Mouse (Mus musculus): Measurements from ENCODE around the gene Epgn. TPM values are rescaled to one million over a fixed set of nuclear protein-coding genes. Genes with fewer than 3 reads are reported as not detected.

Gene Epgn
- polyA plus RNA-seq, 1 experiment from 2014 or later, result 0.19 TPM

DNA sequence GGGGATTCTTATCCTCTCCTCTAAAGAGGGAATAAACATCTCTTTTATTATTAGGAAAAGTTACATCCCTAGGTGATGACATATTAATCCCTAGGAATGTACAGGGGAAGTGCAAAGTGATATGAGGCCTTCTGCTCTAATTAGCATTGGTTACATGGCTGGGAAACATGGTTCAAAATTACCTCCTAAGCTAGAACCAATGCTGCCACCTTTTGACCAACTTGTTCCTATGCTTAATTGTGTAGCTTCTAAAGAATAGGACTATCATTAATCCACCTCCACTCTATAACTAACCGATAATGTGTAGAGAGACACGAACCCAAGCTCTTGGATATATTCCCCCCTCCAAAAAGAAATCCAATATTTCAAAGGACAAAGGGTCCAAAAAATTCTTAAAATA, 3.4 kb downstream of the Epgn start:
- Histone ChIP-seq H3K27me3 (ENCODE audit: control insufficient read depth, insufficient read depth, low read length) (no peaks in the 10 kb centered on the region), H3K9ac (ENCODE audit: low read depth, low read length) (no peak overlapping the region), H3K4me2 (no peak overlapping the region), H3K9me3 (replicated peaks; ENCODE audit: control insufficient read depth, low read length) (no peaks in the 10 kb centered on the region), H3K4me3 (ENCODE audit: low read depth, low read length) (no peak overlapping the region), H3K4me1 (ENCODE audit: control insufficient read depth, insufficient read depth, low read length) (no peaks in the 10 kb centered on the region), H3K36me3 (ENCODE audit: control insufficient read depth, insufficient read depth, low read length) (no peaks in the 10 kb centered on the region), H3K27ac (ENCODE audit: low read depth, low read length) (no peak overlapping the region)
- ATAC-seq (replicated peaks; ENCODE audit: insufficient number of reproducible peaks, low FRiP score, low TSS enrichment), result no peak
- WGBS (ENCODE audit: insufficient replicate concordance), result 79% methylated on average over 2 of the region's 2 CpGs

DNA sequence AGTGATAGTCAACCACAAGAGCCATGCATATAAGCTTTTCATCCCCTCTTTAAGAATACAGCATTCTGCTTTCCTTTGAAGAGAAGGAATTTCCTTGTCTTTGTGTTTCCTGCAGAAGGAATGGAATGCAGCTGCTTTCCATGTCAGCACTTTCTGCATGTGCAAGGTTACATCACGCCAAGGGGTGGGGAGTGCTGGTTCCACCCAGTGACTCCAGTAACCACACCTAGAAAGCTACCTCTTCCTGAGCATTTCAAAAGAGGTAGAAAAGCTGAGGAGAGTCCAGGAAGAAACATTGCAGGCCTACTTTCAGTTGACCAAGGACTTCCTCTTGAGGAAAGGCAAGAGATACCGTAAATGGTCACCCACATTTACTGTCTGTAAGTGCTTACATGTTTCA, 8.1 kb downstream of the Epgn start:
- 65% methylated on average over 2 of the region's 2 CpGs for whole genome bisulfite sequencing (ENCODE audit: insufficient replicate concordance)

DNA sequence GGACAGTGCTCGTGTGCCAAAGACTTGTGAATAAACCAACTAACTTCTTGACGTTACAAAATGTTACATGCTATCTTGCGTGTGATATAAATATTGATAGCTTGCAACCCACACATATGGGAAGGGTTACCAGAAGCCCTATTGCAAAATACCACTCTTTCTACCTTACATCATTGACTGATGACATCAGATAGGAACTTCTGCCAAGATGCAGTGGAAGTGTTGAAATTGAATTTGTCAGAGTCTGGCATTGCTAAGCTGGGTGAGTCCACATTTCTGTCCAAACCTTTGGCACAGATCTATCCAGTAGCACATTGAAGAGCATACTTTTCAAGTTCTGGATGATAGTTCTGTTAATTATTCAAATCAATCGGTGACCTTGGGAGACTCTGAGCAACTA, 9.4 kb downstream of the Epgn start:
- no peak overlapping the region for H3K4me3 ChIP-seq (ENCODE audit: low read depth, low read length)
- no peaks in the 10 kb centered on the region for H3K4me1 ChIP-seq (ENCODE audit: control insufficient read depth, insufficient read depth, low read length)
- H3K27me3 ChIP-seq (ENCODE audit: control insufficient read depth, insufficient read depth, low read length), result no peaks in the 10 kb centered on the region
- no peak overlapping the region for H3K9ac ChIP-seq (ENCODE audit: low read depth, low read length)
- WGBS (ENCODE audit: insufficient replicate concordance), result 79% methylated on average over 4 of the region's 4 CpGs
- no peak overlapping the region for H3K4me2 ChIP-seq
- H3K9me3 ChIP-seq (replicated peaks; ENCODE audit: control insufficient read depth, low read length), result no peaks in the 10 kb centered on the region
- ATAC-seq (replicated peaks; ENCODE audit: insufficient number of reproducible peaks, low FRiP score, low TSS enrichment), result no peak
- H3K36me3 ChIP-seq (ENCODE audit: control insufficient read depth, insufficient read depth, low read length), result no peaks in the 10 kb centered on the region
- no peak overlapping the region for H3K27ac ChIP-seq (ENCODE audit: low read depth, low read length)

More for the DNA sequence above, 8.1 kb downstream of the Epgn start:
- no peak overlapping the region for H3K9ac ChIP-seq (ENCODE audit: low read depth, low read length)
- H3K9me3 ChIP-seq (replicated peaks; ENCODE audit: control insufficient read depth, low read length), result no peaks in the 10 kb centered on the region
- H3K4me1 ChIP-seq (ENCODE audit: control insufficient read depth, insufficient read depth, low read length), result no peaks in the 10 kb centered on the region
- no peak for ATAC-seq (replicated peaks; ENCODE audit: insufficient number of reproducible peaks, low FRiP score, low TSS enrichment)
- H3K36me3 ChIP-seq (ENCODE audit: control insufficient read depth, insufficient read depth, low read length), result no peaks in the 10 kb centered on the region
- H3K4me3 ChIP-seq (ENCODE audit: low read depth, low read length), result no peak overlapping the region
- H3K27ac ChIP-seq (ENCODE audit: low read depth, low read length), result no peak overlapping the region
- H3K27me3 ChIP-seq (ENCODE audit: control insufficient read depth, insufficient read depth, low read length), result no peaks in the 10 kb centered on the region
- H3K4me2 ChIP-seq, result no peak overlapping the region

DNA sequence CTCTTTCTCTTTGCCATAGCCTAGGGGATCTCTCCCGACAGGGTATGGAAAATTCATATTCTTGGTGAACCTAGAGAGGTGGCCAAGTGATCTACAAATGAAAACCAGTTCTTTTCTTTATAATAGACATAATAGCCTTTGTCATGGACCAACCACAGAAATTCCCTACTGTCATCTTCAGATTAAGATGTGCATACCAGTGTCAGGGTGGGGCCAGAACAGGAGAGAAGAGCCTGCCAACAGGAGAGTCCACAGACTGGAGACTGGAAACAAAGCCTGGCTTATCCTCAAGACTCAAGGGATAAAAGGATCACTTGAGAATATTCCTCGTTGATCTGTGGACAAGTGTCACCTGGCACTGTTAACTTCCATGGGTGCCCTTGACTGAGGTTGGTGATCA, 10.5 kb downstream of the Epgn start:
- Histone ChIP-seq H3K9ac (ENCODE audit: low read depth, low read length) (no peak overlapping the region), H3K27ac (ENCODE audit: low read depth, low read length) (no peak overlapping the region), H3K4me3 (ENCODE audit: low read depth, low read length) (no peak overlapping the region), H3K4me2 (no peak overlapping the region), H3K4me1 (ENCODE audit: control insufficient read depth, insufficient read depth, low read length) (no peaks in the 10 kb centered on the region), H3K36me3 (ENCODE audit: control insufficient read depth, insufficient read depth, low read length) (no peaks in the 10 kb centered on the region), H3K9me3 (replicated peaks; ENCODE audit: control insufficient read depth, low read length) (no peaks in the 10 kb centered on the region), H3K27me3 (ENCODE audit: control insufficient read depth, insufficient read depth, low read length) (no peaks in the 10 kb centered on the region)
- 56% methylated on average over 2 of the region's 2 CpGs for WGBS (ENCODE audit: insufficient replicate concordance)
- ATAC-seq (replicated peaks; ENCODE audit: insufficient number of reproducible peaks, low FRiP score, low TSS enrichment), result no peak

DNA sequence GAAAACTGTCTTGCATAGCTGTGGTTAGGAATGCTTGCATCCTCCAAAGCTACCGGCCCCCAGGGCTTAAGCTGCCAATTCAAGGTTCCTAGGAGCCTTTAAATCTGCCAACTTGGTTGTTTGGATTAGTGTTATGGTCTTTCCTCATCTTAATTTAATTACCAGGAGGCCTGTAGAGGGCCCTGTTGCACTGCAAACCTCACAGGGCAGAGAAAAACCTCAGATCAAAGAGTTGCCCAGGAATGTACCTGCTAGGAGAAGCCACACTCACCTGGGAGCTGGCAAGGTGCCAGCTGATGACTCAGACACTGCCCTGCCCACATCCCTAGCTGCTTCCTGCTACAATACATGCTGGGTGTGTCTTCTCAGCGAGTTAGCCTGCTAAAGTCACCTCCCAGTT, 11.3 kb downstream of the Epgn start:
- Histone ChIP-seq H3K36me3 (ENCODE audit: control insufficient read depth, insufficient read depth, low read length) (no peaks in the 10 kb centered on the region), H3K27ac (ENCODE audit: low read depth, low read length) (no peak overlapping the region), H3K4me1 (ENCODE audit: control insufficient read depth, insufficient read depth, low read length) (no peaks in the 10 kb centered on the region), H3K9ac (ENCODE audit: low read depth, low read length) (no peak overlapping the region), H3K27me3 (ENCODE audit: control insufficient read depth, insufficient read depth, low read length) (no peaks in the 10 kb centered on the region), H3K4me3 (ENCODE audit: low read depth, low read length) (no peak overlapping the region), H3K9me3 (replicated peaks; ENCODE audit: control insufficient read depth, low read length) (no peaks in the 10 kb centered on the region), H3K4me2 (no peak overlapping the region)
- no peak for ATAC-seq (replicated peaks; ENCODE audit: insufficient number of reproducible peaks, low FRiP score, low TSS enrichment)
- 20% methylated on average over 2 of the region's 2 CpGs for WGBS (ENCODE audit: insufficient replicate concordance)

DNA sequence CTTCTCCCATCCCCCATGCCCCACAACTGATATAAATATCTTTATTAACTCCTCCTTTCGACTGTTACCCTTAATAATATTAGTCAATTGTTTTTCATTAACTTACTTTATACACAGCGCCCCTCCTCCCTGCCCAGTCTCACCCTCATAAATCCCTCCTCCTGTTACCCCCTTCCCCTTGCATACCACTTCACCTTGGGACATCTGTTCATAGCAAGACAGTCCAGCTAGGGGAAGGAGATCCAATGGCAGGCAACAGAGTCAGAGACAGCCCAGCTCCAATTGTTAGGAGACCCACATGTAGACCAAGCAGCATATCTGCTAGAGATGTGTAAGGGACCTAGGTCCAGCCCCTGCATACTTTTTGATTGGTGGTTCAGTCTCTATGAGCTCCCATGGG, 11.7 kb downstream of the Epgn start:
- no peak for ATAC-seq (replicated peaks; ENCODE audit: insufficient number of reproducible peaks, low FRiP score, low TSS enrichment)
- Histone ChIP-seq H3K27ac (ENCODE audit: low read depth, low read length) (no peak overlapping the region), H3K4me1 (ENCODE audit: control insufficient read depth, insufficient read depth, low read length) (no peaks in the 10 kb centered on the region), H3K4me2 (no peak overlapping the region), H3K9me3 (replicated peaks; ENCODE audit: control insufficient read depth, low read length) (no peaks in the 10 kb centered on the region), H3K27me3 (ENCODE audit: control insufficient read depth, insufficient read depth, low read length) (no peaks in the 10 kb centered on the region), H3K36me3 (ENCODE audit: control insufficient read depth, insufficient read depth, low read length) (no peaks in the 10 kb centered on the region), H3K9ac (ENCODE audit: low read depth, low read length) (no peak overlapping the region), H3K4me3 (ENCODE audit: low read depth, low read length) (no peak overlapping the region)
- 73% methylated on average over 2 of the region's 2 CpGs for WGBS (ENCODE audit: insufficient replicate concordance)

DNA sequence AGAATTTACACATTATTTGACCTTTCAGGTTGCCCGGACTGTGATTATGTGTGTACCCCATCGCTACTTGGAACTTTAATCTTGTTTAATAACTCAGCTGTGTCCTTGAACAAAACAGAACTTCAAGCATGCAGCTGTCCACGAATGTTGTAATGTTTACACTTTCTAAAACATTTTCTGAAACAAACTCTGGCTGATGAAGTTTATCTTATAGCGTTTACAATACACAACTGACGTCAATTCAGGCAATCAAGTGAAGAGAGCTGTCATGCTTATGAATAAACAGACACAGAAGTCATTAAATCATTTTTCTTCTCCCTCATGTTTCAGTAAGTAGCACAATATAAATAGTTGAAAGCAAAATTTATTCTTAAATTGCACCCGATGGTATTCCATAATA, 20.7 kb downstream of the Epgn start:
- Histone ChIP-seq H3K9me3 (replicated peaks; ENCODE audit: control insufficient read depth, low read length) (no peaks in the 10 kb centered on the region), H3K4me2 (no peak overlapping the region), H3K36me3 (ENCODE audit: control insufficient read depth, insufficient read depth, low read length) (no peaks in the 10 kb centered on the region)

DNA sequence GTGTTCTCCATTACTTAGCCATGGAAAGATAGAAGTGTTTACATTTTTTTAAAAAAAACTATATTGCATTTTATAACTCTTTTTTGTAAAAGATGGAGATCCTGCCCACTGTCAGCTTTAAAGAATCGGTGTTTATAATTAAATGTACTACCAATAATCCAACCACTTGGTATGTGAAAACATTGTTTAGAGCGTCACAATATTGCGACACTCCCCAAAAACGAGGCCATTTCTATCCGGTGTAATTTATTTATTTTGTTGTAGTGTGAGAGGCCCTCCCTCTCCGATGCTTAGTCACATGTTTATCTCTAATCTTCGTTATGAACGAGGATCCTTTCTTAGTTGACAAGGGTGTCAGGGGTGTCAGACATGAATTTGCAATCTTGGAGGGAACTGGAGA, 21.1 kb downstream of the Epgn start:
- no peak overlapping the region for H3K27ac ChIP-seq (ENCODE audit: low read depth, low read length)
- H3K9ac ChIP-seq (ENCODE audit: low read depth, low read length), result no peak overlapping the region
- no peak overlapping the region for H3K4me2 ChIP-seq
- no peaks in the 10 kb centered on the region for H3K36me3 ChIP-seq (ENCODE audit: control insufficient read depth, insufficient read depth, low read length)
- H3K9me3 ChIP-seq (replicated peaks; ENCODE audit: control insufficient read depth, low read length), result no peaks in the 10 kb centered on the region
- ATAC-seq (replicated peaks; ENCODE audit: insufficient number of reproducible peaks, low FRiP score, low TSS enrichment), result no peak
- 72% methylated on average over 8 of the region's 8 CpGs for WGBS (ENCODE audit: insufficient replicate concordance)
- H3K27me3 ChIP-seq (ENCODE audit: control insufficient read depth, insufficient read depth, low read length), result no peaks in the 10 kb centered on the region
- no peak overlapping the region for H3K4me3 ChIP-seq (ENCODE audit: low read depth, low read length)
- H3K4me1 ChIP-seq (ENCODE audit: control insufficient read depth, insufficient read depth, low read length), result no peaks in the 10 kb centered on the region

More for the DNA sequence above, 20.7 kb downstream of the Epgn start:
- H3K9ac ChIP-seq (ENCODE audit: low read depth, low read length), result no peak overlapping the region
- no peak for ATAC-seq (replicated peaks; ENCODE audit: insufficient number of reproducible peaks, low FRiP score, low TSS enrichment)
- H3K27ac ChIP-seq (ENCODE audit: low read depth, low read length), result no peak overlapping the region
- no peak overlapping the region for H3K4me3 ChIP-seq (ENCODE audit: low read depth, low read length)
- no peaks in the 10 kb centered on the region for H3K4me1 ChIP-seq (ENCODE audit: control insufficient read depth, insufficient read depth, low read length)
- no peaks in the 10 kb centered on the region for H3K27me3 ChIP-seq (ENCODE audit: control insufficient read depth, insufficient read depth, low read length)
- WGBS (ENCODE audit: insufficient replicate concordance), result 72% methylated on average over 6 of the region's 6 CpGs

DNA sequence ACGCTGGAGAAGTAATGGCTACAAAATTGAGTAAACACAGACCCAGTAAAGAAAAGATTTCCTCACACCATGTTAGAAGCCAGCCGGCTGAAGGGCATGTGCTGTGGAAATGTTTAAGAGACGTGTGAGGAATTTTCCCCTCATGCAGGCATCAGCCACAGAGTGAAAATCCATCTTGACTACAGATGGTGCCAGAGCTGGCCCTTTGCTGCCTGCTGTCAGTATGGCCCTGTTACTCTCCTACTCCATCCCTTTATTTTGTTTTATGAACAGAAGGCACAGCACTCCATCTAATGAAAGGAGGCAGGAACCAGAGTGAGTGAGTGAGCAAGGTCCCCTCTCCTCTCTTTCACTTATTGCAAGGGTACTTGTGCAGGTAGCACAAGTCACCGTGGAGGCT, 45.1 kb downstream of the Epgn start:
- no peak overlapping the region for H3K4me3 ChIP-seq (ENCODE audit: low read depth, low read length)
- no peak for ATAC-seq (replicated peaks; ENCODE audit: insufficient number of reproducible peaks, low FRiP score, low TSS enrichment)
- H3K9me3 ChIP-seq (replicated peaks; ENCODE audit: control insufficient read depth, low read length), result no peaks in the 10 kb centered on the region
- H3K4me1 ChIP-seq (ENCODE audit: control insufficient read depth, insufficient read depth, low read length), result no peaks in the 10 kb centered on the region
- H3K27ac ChIP-seq (ENCODE audit: low read depth, low read length), result no peak overlapping the region
- H3K4me2 ChIP-seq, result no peak overlapping the region
- no peaks in the 10 kb centered on the region for H3K27me3 ChIP-seq (ENCODE audit: control insufficient read depth, insufficient read depth, low read length)
- no peak overlapping the region for H3K9ac ChIP-seq (ENCODE audit: low read depth, low read length)
- WGBS (ENCODE audit: insufficient replicate concordance), result 68% methylated on average over 4 of the region's 4 CpGs
- H3K36me3 ChIP-seq (ENCODE audit: control insufficient read depth, insufficient read depth, low read length), result no peaks in the 10 kb centered on the region
